In the genomic region with DNA sequence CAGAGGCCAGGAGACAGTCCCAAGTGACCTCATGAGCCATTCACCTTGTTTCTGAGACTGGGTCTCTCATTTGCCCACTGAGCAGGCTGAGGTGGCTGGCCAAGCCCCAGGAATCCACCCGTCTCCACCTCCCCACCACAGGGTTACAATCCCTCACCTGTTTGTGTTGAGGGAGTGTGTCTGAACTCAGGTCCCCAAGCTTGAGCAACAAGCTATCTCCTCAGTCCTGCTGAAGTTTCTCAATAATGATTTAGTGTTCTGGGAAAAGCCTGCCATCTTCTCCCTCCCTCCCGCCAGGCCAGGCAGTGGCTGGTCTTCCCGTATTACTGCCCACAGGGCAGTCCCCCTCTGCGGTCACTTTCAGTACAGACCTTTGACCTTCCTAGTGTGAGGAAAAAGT, we compare ENCODE assay signal across 17 mouse cellular contexts. TPM values are rescaled to one million over a fixed set of nuclear protein-coding genes. Genes with fewer than 3 reads are reported as not detected.
DNase-seq lines count a peak whose midpoint lies in the region; ATAC-seq and TF ChIP-seq lines count a peak whose summit lies in the region.
"Had no signal": no experiment of that assay in that cellular context is flagged by ENCODE, and none has a peak within 500 bp of the region (broad histone marks: within the 10 kb centered on the region; RNA-seq: fewer than 3 reads in every experiment).

No protein-coding gene starts in this region.

- no peak for ATAC-seq in heart, postnatal 0 days (ENCODE audit: insufficient read depth, low read depth)
- no peak for ATAC-seq in megakaryocyte, adult 5-6 weeks (ENCODE audit: poor library complexity, severe bottlenecking)
- no peak for ATAC-seq in embryonic facial prominence, embryonic 14.5 days (ENCODE audit: low read depth)
- 0 out of 2 replicates have a peak, but pooled peaks have one; percentile 24 for ATAC-seq in liver, postnatal 0 days
- ATAC-seq: activated CD4-positive, CD25-positive, alpha-beta regulatory T cell, adult 4 months; CD4-positive, CD25-positive, alpha-beta regulatory T cell, adult 4 months; inflammation-experienced regulatory T-cells, adult 6 months had no signal

- H3K9me3 ChIP-seq in heart, postnatal 0 days (replicated peaks; ENCODE audit: control insufficient read depth, low read length), result no peaks in the 10 kb centered on the region
- no peaks in the 10 kb centered on the region for H3K9me3 ChIP-seq in megakaryocyte, embryonic 14.5 days
- H3K9me3 ChIP-seq in embryonic facial prominence, embryonic 14.5 days (ENCODE audit: control insufficient read depth, low read length), result no peaks in the 10 kb centered on the region
- no peaks in the 10 kb centered on the region for H3K9me3 ChIP-seq in liver, postnatal 0 days (ENCODE audit: low read length)
- H3K9me3 ChIP-seq: neural tube, embryonic 13.5 days had no signal

- no peak overlapping the region for H3K9ac ChIP-seq in heart, postnatal 0 days (replicated peaks; ENCODE audit: low read depth, low read length)
- H3K9ac ChIP-seq in embryonic facial prominence, embryonic 14.5 days (ENCODE audit: low read depth, low read length), result no peak overlapping the region
- peak overlapping the region; percentile 16; the same call in 1 of the 2 replicates for H3K9ac ChIP-seq in liver, postnatal 0 days (replicated peaks)
- H3K9ac ChIP-seq: liver, embryonic 14.5 days; neural tube, embryonic 13.5 days had no signal

- no peak for DNase-seq in heart, postnatal 0 days (ENCODE audit: low spot score)
- no peak for DNase-seq in heart, adult 8-10 months (ENCODE audit: low spot score)
- DNase-seq in embryonic facial prominence, embryonic 14.5 days (ENCODE audit: low spot score), result no peak
- no peak for DNase-seq in liver, postnatal 0 days
- no peak for DNase-seq in left cerebral cortex, postnatal 4 days
- DNase-seq: cerebellum, postnatal 14 days; gastrocnemius, postnatal 14 days; kidney, postnatal 14 days; right cerebral cortex, postnatal 4 days; thymus, adult 2 months had no signal

- peak overlapping the region; percentile 65 for H3K27ac ChIP-seq in heart, postnatal 0 days (ENCODE audit: low read depth)
- H3K27ac ChIP-seq in embryonic facial prominence, embryonic 14.5 days (replicated peaks; ENCODE audit: low read depth, low read length), result peak overlapping the region; percentile 44; the same call in 1 of the 2 replicates
- peak overlapping the region; percentile 34; the same call in 1 of the 2 replicates for H3K27ac ChIP-seq in liver, postnatal 0 days (ENCODE audit: low read depth)
- H3K27ac ChIP-seq: liver, embryonic 14.5 days; neural tube, embryonic 13.5 days had no signal

- peaks cover 14% of the 10 kb centered on the region for H3K4me1 ChIP-seq in heart, postnatal 0 days (ENCODE audit: control insufficient read depth, insufficient read depth)
- H3K4me1 ChIP-seq in megakaryocyte, embryonic 14.5 days, result peaks cover 79% of the 10 kb centered on the region
- H3K4me1 ChIP-seq in embryonic facial prominence, embryonic 14.5 days (ENCODE audit: control insufficient read depth, insufficient read depth, low read length), result peaks cover 39% of the 10 kb centered on the region
- peaks cover 28% of the 10 kb centered on the region for H3K4me1 ChIP-seq in liver, postnatal 0 days (ENCODE audit: insufficient read depth)

- TF ChIP-seq CTCF in heart, postnatal 0 days (IDR thresholded peaks at IDR 0.05; ENCODE audit: low read depth), result no peak
- no peak for TF ChIP-seq CTCF in liver, postnatal 0 days (IDR thresholded peaks at IDR 0.05; ENCODE audit: low read depth)

- intact Hi-C loops in left cerebral cortex, postnatal 4 days (cut with DNase I), result no loop called here

- H3K4me2 ChIP-seq in heart, postnatal 0 days (ENCODE audit: low read depth, low read length), result no peak overlapping the region
- H3K4me2 ChIP-seq in embryonic facial prominence, embryonic 14.5 days (ENCODE audit: low read depth, low read length), result no peak overlapping the region
- no peak overlapping the region for H3K4me2 ChIP-seq in liver, postnatal 0 days (ENCODE audit: low read depth, low read length)
- H3K4me2 ChIP-seq: neural tube, embryonic 13.5 days had no signal

- H3K4me3 ChIP-seq in heart, postnatal 0 days (ENCODE audit: low read depth, low read length), result no peak overlapping the region
- peak overlapping the region; percentile 78 for H3K4me3 ChIP-seq in megakaryocyte, embryonic 14.5 days (replicated peaks)
- H3K4me3 ChIP-seq in embryonic facial prominence, embryonic 14.5 days (ENCODE audit: low read depth, low read length), result no peak overlapping the region
- no peak overlapping the region for H3K4me3 ChIP-seq in liver, postnatal 0 days (ENCODE audit: low read depth, low read length)
- H3K4me3 ChIP-seq: neural tube, embryonic 13.5 days had no signal

- TF ChIP-seq EP300 in heart, postnatal 0 days (IDR thresholded peaks at IDR 0.05; ENCODE audit: low read depth), result no peak
- TF ChIP-seq EP300 in liver, postnatal 0 days (IDR thresholded peaks at IDR 0.05; ENCODE audit: low read depth), result no peak

- WGBS in heart, postnatal 0 days, result 66% methylated on average over 4 of the region's 4 CpGs
- WGBS in embryonic facial prominence, embryonic 14.5 days, result 33% methylated on average over 4 of the region's 4 CpGs
- WGBS in liver, postnatal 0 days (ENCODE audit: insufficient replicate concordance), result 39% methylated on average over 4 of the region's 4 CpGs

- no peaks in the 10 kb centered on the region for H3K36me3 ChIP-seq in heart, postnatal 0 days (replicated peaks; ENCODE audit: control insufficient read depth, insufficient read depth, low read length)
- H3K36me3 ChIP-seq in megakaryocyte, embryonic 14.5 days (replicated peaks; ENCODE audit: low read length), result no peaks in the 10 kb centered on the region
- H3K36me3 ChIP-seq in embryonic facial prominence, embryonic 14.5 days (ENCODE audit: control insufficient read depth, insufficient read depth, low read length), result no peaks in the 10 kb centered on the region
- H3K36me3 ChIP-seq in liver, postnatal 0 days (replicated peaks; ENCODE audit: insufficient read depth, low read length), result no peaks in the 10 kb centered on the region
- H3K36me3 ChIP-seq: neural tube, embryonic 13.5 days had no signal

- no peaks in the 10 kb centered on the region for H3K27me3 ChIP-seq in heart, postnatal 0 days (ENCODE audit: control insufficient read depth, insufficient read depth, low read length)
- peaks cover 4% of the 10 kb centered on the region for H3K27me3 ChIP-seq in megakaryocyte, embryonic 14.5 days (replicated peaks)
- no peaks in the 10 kb centered on the region for H3K27me3 ChIP-seq in embryonic facial prominence, embryonic 14.5 days (replicated peaks; ENCODE audit: control insufficient read depth, insufficient read depth, low read length)
- H3K27me3 ChIP-seq in liver, postnatal 0 days (ENCODE audit: insufficient read depth, low read length), result no peaks in the 10 kb centered on the region
- H3K27me3 ChIP-seq: neural tube, embryonic 13.5 days had no signal

RNA-seq across cellular contexts. Expression of a gene that starts 5.7 kb away (rescaled TPM):
- total RNA-seq in heart, postnatal 0 days (2014; rRNA removed; ENCODE audit: low replicate concordance), result 444 and 493 TPM in 2 replicates
- 294 and 303 TPM in 2 replicates for polyA plus RNA-seq in heart, postnatal 0 days (2015; fragmentation: Nextera tagmentation; extraction: Ambion mirVana)
- 100 to 1,000 TPM; 344 to 366 (median 354) TPM for total RNA-seq in heart, adult 8-10 months (2022)
- polyA plus RNA-seq in megakaryocyte, embryonic 14.5 days (2012; ENCODE audit: insufficient read depth, low replicate concordance), result 6.0 and 24.7 TPM in 2 replicates
- 36.7 and 38.0 TPM in 2 replicates for total RNA-seq in megakaryocyte, adult 5-6 weeks (2015)
- 47.0 and 68.7 TPM in 2 replicates for total RNA-seq in megakaryocyte, adult 5-6 weeks (2017)
- 649 and 733 TPM in 2 replicates for polyA plus RNA-seq in embryonic facial prominence, embryonic 14.5 days (2014; fragmentation: Nextera tagmentation; extraction: Ambion mirVana)
- polyA plus RNA-seq in liver, postnatal 0 days (2015; fragmentation: Nextera tagmentation; extraction: Ambion mirVana), result 56.7 and 70.3 TPM in 2 replicates
- total RNA-seq in left cerebral cortex, postnatal 4 days (2021), result 100 to 1,000 TPM; 392 to 399 TPM
